Mouse (Mus musculus) spleen, adult 18-20 months (tissue): ENCODE results near the gene D16Ertd472e.
"Not testable (repeated sequence)": the region's sequence is repeated elsewhere in the genome, so short reads cannot be mapped to it uniquely, and the experiment has no call there.

ENCODE experiments used
- DNase-seq, 2 experiments: peaks; one replicate each; pipeline ENCODE4 v3.0.0; 2022; ENCODE audit warnings: mixed read lengths in 2 of 2

The D16Ertd472e gene

DNA sequence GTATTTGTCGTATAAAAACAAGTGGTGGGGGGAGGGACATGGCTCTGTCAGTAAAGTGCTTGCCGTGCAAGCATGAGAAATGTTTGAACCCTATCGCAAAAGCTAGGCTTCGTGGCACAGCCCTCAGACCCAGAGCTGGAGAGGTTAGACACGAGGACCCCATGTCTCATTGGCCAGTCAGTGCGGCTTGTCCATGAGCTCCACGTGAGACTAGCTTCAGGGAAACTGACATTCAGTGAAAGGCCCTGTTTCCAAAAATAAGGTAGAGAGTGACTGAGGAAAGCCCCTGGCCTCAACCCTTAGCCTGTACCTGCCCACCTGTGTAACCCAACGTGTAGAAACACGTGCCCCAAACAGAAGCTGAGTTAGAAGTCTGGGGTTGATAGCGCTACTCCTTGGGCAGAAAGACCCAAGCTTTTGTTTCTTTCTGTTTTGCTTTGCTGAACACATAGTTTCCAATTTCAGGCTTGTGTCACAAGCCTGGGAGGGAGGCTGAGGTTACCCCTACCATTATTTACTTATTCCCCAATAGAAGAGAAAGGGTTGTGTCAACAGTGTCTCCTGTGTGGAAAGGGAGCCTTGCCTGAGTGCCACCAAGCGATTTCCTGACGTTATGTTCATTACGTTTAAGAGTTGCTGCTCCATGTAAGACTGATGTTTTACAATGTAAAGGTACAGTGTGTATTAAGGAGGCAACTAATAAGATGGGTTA lies 12.2 kb downstream of the D16Ertd472e start:
- no peak for DNase-seq

DNA sequence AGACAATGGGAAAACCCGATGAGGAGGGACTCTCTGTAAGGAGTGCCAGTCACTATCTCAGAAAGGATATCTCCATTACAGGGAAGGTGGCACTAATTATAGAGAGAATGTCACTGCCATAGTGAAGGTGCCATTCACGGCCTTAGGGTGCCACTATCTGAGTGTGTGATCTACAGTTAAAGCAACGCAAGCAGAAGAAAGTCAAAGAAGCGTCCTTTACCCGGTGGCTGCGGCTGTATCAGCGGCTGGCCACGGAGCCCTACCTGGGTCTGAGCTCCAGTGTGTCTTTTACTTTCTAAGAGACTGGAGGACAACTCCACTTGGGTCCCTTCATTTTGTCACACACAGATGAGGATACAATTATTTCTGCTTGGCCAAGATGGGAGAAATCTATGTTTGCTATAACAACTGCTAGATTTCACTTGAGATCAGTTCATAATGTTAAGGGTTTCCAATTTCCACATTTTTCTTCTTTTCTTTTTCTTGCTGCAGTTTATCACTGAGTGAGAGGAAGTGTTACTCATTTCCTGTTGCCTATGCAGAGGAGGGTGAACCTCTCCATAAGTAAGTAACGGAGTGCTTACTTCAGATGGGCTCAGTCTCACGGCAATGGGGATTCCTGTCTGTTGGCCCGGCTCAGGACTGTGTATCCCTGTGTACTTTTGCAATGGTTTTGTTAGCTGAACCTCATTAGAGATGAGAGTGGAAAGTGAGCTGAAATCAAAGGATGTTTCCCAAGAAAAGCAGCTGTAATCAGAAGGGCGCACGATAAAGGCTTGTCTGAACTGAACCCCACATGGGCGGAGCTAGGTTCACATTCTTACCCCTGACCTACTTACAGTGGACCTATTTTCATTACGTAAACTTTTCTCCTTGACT lies 13.2 kb downstream of the D16Ertd472e start:
- no peak for DNase-seq

DNA sequence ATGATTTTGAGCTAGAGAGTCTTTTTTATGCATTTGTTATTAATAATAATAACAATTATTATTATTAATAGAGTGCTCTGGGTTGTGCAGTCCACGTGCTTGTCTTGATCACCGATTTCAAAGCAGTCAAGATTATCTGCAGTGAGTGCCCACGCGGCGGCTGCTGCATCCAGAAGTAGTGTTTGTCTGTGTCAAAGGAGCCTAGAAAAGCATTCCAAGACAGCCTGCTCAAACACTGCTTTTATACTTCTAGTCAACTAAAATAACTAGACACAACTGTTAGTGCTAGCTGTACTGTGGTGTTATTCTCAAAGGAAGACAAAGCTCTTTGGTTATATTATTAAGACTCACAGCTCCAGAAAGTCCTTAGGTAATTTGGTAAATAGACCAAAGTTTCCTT lies 15.9 kb downstream of the D16Ertd472e start:
- no peak for DNase-seq

DNA sequence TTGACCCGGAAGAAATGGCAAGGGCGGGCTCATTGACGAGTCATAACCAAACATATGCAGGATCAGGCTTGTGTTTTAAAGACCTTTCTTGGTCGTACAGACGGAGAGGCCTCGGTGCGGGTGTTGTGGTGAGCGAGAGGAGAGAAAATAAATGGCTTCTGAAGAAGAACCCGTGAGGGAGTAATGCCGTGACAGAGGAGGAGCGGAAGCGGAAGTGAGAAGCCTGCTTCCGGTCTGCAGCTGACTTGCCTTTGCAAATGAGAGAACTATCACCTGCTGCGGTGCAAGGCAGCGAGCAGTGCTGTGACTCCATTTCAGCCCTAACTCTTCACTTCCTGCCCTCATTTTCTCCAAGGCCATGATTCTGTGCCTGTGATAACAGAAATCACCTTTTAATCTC lies 16.4 kb downstream of the D16Ertd472e start:
- DNase-seq, result no peak

DNA sequence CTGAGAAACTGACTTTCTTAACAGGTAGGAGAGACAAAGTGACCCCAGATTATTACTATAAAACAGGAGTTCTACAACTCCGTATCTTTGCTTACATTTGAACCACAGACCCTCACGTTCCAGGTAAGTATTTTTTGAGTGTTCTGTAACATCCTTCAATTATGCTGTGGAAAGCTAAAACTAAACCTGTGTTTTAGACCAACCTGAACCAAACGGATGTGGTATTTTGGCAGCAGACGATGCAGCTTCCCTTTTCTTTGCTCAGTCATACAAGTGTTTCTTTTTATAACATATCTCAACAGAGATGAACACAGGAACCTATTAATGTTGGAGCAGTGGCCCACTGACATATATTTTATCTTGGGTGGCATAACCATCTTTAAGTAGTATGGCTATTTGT lies 18.9 kb downstream of the D16Ertd472e start:
- no peak for DNase-seq

DNA sequence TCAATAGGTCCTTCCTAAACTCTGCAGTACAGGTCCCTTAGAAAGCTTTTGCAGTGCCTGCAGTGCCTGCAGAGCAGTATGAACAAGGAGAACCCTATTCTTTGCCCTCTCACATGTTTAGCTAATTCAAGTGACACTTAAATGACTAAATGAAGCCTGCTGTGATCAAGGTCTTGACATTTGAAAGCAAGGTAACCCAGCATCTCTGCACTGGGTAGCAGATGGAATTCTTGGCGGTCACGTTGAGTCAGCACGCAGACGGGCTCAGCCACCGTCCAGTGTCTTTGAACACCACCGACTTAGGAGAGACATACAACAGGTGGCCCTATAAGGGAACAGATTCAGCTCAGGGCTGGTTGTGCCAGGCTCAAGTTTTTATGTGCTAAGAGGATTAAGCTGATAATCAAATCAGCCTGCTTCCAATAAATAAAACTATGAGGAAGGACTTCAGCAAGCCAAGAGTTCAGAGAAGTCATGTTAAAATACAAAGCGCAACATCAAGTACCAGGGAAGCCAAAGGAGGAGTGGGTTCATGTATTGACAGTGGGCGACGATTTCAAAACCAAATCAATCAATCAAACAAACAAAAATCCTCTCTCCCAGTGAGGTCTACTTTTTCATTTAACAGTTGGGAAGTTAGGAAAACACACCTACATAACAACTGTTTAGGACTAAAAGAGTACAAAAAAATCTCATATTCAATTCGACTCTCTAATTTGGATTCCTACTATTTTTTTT lies 21.4 kb downstream of the D16Ertd472e start:
- no peak for DNase-seq

DNA sequence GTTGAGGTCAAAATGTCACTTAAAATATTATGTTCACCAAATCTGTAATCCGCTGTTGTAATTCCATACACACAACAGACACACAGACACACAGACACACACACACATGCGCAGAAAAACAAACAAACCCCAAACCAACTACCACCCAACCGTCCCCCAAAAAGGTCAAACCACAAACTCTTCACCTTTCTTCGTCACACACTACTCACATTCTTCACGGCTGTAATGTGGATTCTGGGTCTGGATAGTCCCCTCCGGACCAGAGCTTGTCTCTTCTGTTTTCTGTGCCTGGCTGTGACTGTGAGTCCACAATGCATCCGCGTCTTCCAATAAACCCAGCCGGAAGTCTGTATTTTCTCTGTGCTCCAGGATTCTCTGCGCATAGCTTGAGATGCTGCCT lies 29.1 kb downstream of the D16Ertd472e start:
- DNase-seq, result no peak

DNA sequence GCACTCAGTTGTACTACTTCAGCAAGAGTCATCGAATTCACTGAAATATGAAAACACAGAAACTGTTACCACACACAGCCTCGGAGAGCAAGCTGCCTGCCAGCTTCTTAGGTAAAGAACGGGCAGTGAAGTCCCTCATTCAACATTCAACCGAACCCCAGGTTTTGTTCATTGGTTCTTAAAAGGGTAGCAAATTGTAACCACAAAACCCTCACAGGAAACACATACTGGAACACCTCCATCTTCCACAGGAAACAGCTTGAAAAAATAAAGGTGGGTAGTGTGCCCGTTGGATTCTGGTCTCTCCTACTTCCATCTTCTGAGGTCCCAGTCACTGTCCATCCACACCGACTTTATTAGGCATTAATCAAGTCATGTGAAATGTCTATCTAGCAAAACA lies 30.0 kb downstream of the D16Ertd472e start:
- no peak for DNase-seq

DNA sequence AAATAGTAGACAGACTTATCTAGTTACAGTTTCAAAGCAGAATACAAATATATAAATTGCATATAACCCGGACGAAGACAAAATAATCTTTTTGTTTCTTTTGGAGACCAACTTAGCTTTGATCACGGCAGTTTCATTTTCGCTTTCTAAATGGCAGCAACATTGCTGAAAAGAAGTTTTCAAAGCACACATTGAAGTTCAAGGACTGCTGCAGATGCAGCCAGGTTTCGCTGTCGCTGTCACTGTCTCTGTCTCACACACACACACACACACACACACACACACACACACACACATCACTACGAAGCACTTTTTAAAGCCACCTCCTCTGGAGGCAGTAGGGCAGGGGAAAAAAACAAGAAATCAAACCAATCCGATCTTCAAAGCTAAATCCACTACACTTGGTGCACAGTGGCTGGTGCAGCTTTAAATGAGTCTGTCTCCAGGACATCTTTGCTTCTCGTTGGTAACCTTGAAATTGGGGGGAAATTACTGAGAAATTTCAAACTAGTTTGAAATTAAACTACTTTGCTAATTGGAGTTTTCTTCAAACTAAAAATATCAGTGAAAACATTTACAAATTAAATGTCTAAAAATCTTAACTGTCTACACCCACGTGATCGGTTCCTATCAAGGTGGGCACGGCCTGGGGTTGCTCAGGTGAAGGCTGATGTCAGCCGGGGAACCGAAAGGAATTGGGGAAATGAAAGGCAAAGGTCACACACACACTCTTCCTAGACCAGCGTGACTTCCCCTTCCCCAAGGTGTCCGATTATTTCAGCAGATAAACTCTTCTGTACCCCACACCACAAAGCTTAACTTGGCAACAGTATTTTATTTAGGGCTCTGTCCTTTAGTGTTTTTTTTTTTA lies 35.9 kb downstream of the D16Ertd472e start:
- peak in 1 of 2 experiments; percentile 27 for DNase-seq

DNA sequence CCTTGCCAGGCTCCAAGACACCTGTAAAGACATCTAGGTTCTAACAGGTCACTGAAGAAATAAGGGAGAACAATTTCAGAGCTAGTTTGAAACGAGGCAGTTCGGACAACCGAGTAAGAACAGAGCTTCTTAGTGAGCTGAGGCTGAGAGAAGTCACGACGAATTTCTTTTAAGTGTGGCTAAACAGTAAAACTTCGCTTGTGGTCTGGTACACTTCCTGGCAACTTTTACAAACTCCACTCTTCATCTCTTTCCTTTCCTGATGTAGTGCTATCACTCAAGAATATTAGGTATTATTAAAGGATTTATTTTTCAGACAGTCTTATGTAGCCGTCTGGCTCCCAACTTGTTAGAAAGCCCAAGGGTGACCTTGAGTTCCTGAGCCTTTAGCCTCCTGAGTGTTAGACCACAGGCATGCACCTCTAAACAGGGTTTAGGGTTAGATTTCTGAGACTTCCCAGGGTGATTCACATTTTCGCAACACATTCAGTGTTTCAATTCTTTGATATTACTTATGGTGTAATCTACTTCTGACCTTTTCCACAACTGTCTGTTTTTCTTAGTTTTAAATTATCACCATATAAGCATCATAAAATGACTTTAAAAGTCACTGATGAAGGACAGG lies 38.6 kb downstream of the D16Ertd472e start:
- no peak for DNase-seq

DNA sequence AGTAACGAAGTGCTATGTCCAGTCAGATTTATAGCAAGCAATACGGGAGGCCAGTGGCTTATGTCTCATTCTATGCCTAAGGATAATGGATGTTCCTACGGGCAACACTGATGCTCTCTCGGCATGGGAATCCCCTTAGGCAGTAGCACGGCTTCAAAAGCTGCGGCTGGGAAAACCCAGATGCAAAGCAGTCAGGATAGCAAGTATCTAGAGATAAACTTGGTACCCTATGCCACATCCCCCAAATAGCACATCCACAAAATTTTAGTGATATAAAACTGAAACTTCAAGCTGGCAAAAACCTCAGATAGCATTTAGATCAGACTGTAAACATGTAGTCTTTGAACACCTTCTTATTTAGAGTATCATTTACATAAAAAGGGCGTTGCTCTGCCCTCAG lies 39.2 kb downstream of the D16Ertd472e start:
- DNase-seq, result no peak

DNA sequence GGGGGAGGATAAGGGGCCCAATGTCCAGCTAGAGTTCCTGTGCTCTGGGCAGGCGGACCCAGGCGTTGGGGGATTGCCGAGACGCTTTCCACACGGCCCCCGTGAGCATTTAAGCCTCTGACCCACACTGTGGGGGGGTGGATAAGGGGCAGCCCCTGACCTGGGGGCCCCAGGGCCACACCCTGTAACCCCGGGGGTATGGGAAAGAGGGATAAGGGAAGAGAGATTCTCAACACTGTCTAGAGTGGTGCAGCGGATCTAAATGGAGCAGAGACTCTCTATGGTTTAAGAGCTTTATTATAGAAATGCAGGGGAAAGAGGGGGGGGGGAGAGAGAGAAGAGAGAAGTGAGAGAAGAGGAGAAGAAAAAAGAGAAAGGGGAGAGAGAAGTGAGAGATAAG lies 42.0 kb downstream of the D16Ertd472e start:
- DNase-seq, result no peak

DNA sequence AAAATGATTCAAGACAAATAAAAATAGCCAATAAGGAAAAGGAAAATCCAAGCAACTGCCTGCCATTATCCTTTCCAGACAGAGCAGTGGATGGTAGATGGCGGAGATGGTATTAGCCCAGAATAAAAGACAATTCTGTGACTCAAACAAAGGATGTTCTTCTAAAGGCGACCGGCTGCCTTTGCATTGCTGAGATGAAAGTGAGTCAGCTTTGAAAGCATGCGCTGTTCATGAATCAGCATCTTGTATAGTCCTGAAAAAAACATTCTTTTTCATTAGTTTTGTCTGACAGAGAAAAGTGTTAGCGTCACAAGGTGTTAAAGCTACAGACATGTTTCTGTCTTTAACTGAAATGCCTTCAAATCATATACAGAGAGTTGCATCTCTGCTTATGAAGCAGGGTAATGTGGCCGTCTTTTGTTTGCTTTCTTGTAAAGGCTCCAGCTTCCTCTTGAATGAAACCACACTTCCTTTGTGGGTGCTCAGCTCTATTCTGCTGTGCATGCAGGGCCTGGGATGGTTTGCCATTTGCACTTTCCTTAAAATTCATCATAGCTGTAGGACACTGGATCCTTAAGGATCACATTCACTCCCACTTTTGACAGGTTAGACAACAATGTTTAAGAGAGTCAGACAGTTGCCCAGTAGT lies 44.4 kb downstream of the D16Ertd472e start:
- no peak for DNase-seq

DNA sequence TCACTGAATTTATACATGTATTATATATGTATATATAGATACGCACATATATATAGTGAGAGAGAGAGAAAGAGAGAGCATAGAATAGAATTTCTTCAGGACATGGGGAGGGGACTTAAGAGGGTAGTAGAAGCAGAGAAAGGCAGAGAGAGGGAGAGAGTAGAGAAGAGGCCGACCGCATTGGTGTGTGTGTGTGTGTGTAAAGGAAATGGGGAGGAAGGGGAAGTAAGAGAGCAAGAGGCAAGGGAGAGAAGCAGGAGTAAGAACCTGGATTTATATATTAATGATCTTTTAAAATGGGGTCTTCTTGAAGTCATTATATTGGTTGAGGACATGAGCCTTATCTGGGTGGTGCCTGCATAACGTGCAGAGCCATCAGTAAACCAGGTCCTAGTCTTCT lies 53.5 kb downstream of the D16Ertd472e start:
- DNase-seq, result no peak

DNA sequence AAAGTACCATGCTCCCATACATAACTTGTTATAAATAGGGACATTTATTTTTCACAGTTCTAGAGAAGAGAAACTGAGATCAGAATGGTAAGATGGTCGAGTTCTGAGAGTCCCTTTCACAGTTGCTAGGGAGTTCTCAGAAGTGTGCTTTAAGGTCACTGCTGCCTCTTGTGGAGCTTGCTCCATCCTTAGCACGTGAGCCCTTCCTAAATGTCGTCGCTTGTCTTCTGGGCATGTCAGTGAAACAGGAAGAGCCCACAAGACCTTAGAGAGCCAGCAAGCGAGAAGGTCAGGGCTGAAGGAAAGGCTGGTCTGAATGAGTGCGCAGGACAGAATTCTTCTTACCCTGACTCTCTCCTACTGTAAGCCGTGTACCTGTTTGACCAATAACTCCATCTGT lies 57.8 kb downstream of the D16Ertd472e start:
- DNase-seq, result no peak

DNA sequence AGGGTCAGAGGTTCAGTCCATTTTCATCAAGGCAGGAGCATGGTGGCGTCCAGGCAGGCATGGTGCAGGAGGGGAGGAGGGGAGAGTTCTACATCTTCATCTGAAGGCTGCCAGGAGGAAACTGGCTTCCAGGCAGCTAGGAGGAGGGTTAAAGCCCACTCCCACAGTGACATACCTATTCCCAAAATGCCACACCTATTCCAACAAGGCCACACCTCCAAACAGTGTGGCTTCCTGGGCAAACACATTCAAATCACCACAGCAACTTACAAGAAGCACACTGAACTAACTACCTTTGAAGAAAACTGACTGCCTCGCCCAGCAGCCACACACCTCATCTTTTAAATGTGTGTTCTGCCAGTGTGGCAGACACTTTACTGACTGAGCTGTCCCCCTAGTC lies 59.3 kb downstream of the D16Ertd472e start:
- DNase-seq, result no peak

DNA sequence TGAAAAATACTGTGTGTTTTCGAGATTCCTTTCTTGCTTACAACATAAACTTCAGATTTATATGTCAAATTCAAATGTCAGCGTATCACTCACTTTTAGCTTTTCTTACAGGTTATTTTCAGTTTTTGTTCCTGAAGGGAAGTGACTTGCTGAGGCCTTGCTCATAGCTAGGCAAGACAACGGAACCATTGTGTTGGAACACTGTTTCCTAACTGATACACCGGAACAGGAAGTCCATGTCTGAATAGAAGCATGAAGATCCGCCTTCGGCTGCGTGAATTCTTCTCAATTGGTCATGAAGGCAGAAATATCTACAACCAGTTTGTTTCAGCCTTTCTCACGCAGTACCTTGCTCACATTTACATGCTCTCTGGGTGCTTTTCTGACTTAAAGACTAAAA lies 65.0 kb downstream of the D16Ertd472e start:
- no peak for DNase-seq

DNA sequence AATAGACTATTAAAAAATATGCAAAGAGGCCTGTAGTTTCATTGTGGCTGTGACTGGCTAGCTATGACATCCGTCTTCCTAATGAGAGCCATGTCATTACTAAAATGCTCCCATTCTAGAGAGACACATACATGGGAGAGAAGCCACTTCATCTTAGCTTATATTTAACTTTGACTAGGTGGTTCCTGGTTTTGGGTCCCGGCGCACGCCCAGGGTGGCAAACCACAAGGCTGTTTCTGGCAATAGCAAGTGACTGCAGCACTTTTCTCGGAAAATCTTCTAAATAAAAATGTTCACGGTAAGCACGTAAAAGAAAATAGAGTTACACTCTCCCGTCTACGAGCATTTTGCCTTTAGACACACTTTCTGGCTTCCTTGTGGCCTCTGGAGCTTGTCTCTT lies 74.0 kb downstream of the D16Ertd472e start:
- DNase-seq, result no peak

DNA sequence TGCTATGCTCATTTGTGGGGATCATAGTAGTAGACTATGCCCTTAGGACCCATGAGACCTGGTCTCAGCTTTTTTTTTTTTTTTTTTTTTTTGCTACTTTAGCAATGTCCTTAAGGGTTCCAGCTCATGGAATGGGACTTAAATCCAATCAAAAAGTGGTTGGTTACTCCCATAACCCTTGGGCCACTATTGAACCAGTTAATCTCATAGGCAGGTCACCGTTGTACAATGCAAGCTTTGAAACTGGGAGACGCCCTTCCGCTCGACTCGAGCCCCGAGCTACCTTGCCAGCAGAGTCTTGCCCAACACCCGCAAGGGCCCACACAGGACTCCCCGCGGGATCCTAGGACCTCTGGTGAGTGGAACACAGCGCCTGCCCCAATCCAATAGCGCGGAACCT lies 83.8 kb downstream of the D16Ertd472e start:
- DNase-seq, result not testable (repeated sequence)

DNA sequence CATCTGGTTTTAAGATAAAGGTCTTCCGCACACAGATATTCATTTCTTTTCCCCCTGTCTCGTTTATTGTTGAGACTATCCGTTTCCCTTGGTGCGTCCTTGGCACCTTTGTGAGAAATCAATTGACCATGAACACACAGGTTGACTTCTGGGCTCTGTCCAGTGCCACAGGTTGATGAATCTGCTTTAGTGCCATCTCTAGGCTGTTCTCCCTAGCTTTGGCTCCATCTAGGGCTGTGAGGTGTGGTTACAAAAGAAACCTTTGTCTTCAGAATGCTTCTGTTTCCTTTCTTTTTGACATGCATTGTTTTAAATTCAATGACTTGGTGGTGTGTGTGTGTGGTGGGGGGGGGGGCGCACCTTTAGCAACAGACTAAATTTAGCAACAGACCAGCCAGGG lies 85.7 kb downstream of the D16Ertd472e start:
- DNase-seq, result no peak
